Mouse (Mus musculus) liver, embryonic 15.5 days (tissue): Measurements from ENCODE around the gene Lrp5. TPM values are rescaled to one million over a fixed set of nuclear protein-coding genes. Genes with fewer than 3 reads are reported as not detected.
"Not testable (repeated sequence)": the region's sequence is repeated elsewhere in the genome, so short reads cannot be mapped to it uniquely, and the experiment has no call there.

Experiments
- ATAC-seq: fragments of 200-750 bp; cut with Nextera tagmentation; 2 replicates; pipeline ENCODE4 v1.8.0; 2017; ENCODE audit warnings: moderate number of reproducible peaks, mild to moderate bottlenecking, moderate library complexity; ENCODE audit not compliant: insufficient read depth
- H3K27ac ChIP-seq: fragments of 300-500 bp; sonication (generic); replicated peaks from 2 replicates; pipeline ENCODE4 v1.5.1; 2015; ENCODE audit warnings: mild to moderate bottlenecking, inconsistent platforms
- H3K27me3 ChIP-seq: fragments of 300-500 bp; sonication (generic); 2 replicates; pipeline ENCODE4 v1.6.1; 2015; ENCODE audit warnings: mild to moderate bottlenecking, inconsistent platforms
- H3K36me3 ChIP-seq: fragments of 300-500 bp; sonication (generic); replicated peaks from 2 replicates; pipeline ENCODE4 v1.6.1; 2015; ENCODE audit warnings: moderate library complexity, mild to moderate bottlenecking, inconsistent platforms
- H3K4me1 ChIP-seq: fragments of 300-500 bp; sonication (generic); replicated peaks from 2 replicates; pipeline ENCODE4 v1.6.1; 2015; ENCODE audit warnings: inconsistent platforms
- H3K4me2 ChIP-seq: fragments of 300-500 bp; sonication (generic); 2 replicates; pipeline ENCODE4 v1.6.1; 2015; ENCODE audit warnings: moderate library complexity, mild to moderate bottlenecking, inconsistent platforms
- H3K4me3 ChIP-seq: fragments of 300-500 bp; sonication (generic); replicated peaks from 2 replicates; pipeline ENCODE4 v1.5.1; 2015; ENCODE audit warnings: mild to moderate bottlenecking, inconsistent platforms
- H3K9ac ChIP-seq: fragments of 300-500 bp; sonication (generic); 2 replicates; pipeline ENCODE4 v1.6.1; 2015; ENCODE audit warnings: moderate library complexity, mild to moderate bottlenecking, inconsistent platforms
- H3K9me3 ChIP-seq: fragments of 300-500 bp; sonication (generic); replicated peaks from 2 replicates; pipeline ENCODE4 v1.6.1; 2016; ENCODE audit warnings: inconsistent platforms
- WGBS: fragments of 180-500 bp; shearing (Covaris S2); methylation state at CpG from one replicate; pipeline ENCODE4 v1.1.7; 2015; ENCODE audit warnings: mixed read lengths; ENCODE audit not compliant: insufficient replicate concordance; 5-methylcytosine and 5-hydroxymethylcytosine counted together
- polyA plus RNA-seq: library from polyadenylated mRNA; unstranded; fragments of >200 nt; fragmentation: Nextera tagmentation; extraction: Ambion mirVana; gene quantifications from 2 replicates; pipeline ENCODE4 v1.2.1, GENCODE M21; 2015

The Lrp5 gene
- polyA plus RNA-seq, 1 experiment from 2014 or later, result 2.1 TPM

DNA sequence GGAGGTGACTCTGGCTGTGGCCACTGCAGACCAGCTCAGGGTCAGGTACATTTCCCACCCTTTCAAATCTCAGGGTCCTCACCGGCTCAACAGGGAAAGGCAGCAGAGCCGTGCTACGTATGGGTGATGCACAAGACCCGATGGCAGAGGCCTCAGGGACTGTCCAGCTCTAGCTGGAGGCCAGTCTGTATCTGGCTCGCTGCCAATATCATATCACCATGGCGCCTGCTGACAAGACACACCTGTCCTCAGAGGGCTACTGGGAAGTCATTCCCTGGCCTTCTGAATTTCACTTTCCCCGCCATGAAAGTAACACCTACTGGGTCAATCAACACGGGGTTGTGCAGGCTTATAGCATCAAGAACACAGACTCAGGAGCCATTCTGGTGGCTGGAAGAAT lies 74.6 kb downstream of the Lrp5 start:
- WGBS, result 74% methylated on average over 8 of the region's 8 CpGs
- ATAC-seq, result no peak
- H3K27ac ChIP-seq, result no peak overlapping the region

DNA sequence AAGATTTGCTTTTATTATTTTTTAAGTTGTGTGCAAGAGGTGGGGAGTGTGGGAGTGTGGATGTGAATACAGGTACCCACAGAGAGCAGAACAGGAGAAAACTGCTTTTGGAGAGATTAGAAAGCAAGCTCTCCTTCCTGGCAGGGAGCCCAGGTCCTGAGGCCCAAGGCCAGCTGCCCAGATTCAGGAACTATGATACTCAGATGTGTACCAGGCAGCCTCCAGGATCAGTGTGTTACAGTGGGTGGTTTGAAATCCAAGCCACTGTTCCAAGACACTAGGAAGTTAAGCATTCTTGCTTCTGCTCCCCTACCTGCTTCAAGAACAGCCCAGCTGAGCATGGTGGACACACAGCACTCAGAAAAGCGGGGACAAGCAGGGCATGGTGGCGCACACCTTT lies 75.5 kb downstream of the Lrp5 start:
- Histone ChIP-seq H3K4me2 (no peak overlapping the region), H3K4me1 (no peaks in the 10 kb centered on the region), H3K27ac (no peak overlapping the region), H3K36me3 (peaks cover 46% of the 10 kb centered on the region), H3K9me3 (no peaks in the 10 kb centered on the region), H3K27me3 (no peaks in the 10 kb centered on the region), H3K4me3 (no peak overlapping the region), H3K9ac (no peak overlapping the region)
- WGBS, result 69% methylated on average over 2 of the region's 2 CpGs
- ATAC-seq, result no peak

More for the DNA sequence above, 74.6 kb downstream of the Lrp5 start:
- no peak overlapping the region for H3K9ac ChIP-seq
- H3K4me2 ChIP-seq, result no peak overlapping the region
- no peak overlapping the region for H3K4me3 ChIP-seq
- H3K36me3 ChIP-seq, result peaks cover 44% of the 10 kb centered on the region
- H3K4me1 ChIP-seq, result no peaks in the 10 kb centered on the region
- no peaks in the 10 kb centered on the region for H3K27me3 ChIP-seq
- no peaks in the 10 kb centered on the region for H3K9me3 ChIP-seq

DNA sequence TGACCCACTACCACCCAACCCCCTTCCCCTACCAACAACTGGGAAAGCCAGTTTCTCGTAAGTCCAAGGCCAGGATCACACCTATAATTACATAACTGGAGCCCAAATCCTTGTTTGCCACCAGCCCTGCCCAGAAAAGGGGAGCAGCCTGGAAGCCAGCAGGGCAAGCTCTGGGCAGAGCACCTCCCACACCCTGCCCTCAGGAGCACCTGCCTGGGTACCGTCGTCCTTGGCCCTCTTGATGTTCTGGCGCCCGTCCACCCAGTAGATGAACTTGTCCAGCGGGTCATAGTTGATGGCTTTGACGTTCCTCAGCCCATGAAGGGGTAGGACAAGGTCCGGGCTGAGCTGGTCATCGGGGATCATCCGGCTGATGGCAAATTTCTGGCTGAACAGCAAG lies 76.5 kb downstream of the Lrp5 start:
- Histone ChIP-seq H3K27me3 (no peaks in the 10 kb centered on the region), H3K36me3 (peaks cover 41% of the 10 kb centered on the region), H3K27ac (no peak overlapping the region), H3K9me3 (no peaks in the 10 kb centered on the region), H3K9ac (no peak overlapping the region), H3K4me1 (no peaks in the 10 kb centered on the region), H3K4me3 (no peak overlapping the region), H3K4me2 (no peak overlapping the region)
- ATAC-seq, result no peak
- WGBS, result 86% methylated on average over 10 of the region's 10 CpGs

- no peaks in the 10 kb centered on the region for H3K9me3 ChIP-seq
- H3K4me1 ChIP-seq, result peaks cover 11% of the 10 kb centered on the region
- H3K36me3 ChIP-seq, result peaks cover 83% of the 10 kb centered on the region
- no peaks in the 10 kb centered on the region for H3K27me3 ChIP-seq
- 64% methylated on average over 5 of the region's 5 CpGs for WGBS
- H3K4me3 ChIP-seq, result no peak overlapping the region
- no peak overlapping the region for H3K9ac ChIP-seq
- H3K27ac ChIP-seq, result no peak overlapping the region
- no peak for ATAC-seq
- H3K4me2 ChIP-seq, result no peak overlapping the region
Measured at GRCm38 (mm10) chr19:3594316-3594715, 92.0 kb downstream of the Lrp5 start.

DNA sequence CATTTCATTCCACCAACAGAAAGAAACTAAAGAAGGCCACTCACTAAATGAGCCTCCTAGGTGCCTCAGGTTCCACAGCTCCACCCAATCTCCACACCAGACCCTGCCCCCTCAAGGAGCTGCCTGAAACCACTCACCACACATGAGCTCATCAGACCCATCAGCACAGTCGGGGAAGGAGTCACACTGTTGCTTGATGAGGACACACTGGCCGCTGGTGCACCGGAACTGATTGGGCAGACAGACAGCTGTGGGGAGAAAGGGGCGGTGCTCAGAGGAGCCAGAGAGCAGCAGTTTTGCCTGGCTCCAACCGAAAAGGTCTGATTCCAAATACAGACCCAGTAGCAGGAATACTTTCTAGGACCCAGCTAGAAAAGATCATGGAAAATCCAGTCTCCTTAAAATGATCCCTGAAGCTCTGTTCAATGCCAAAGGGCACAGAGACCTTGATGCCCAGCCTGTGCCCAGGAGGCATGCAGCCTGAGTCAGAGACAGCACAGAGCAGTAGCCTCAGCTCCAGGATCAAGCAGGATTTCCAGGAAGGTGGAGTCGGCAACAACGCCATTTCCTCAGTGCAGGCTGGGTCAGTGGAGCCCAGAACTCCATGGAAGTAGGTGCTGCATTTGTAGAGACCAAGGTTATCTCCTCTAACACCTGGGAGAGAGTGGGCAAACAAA lies 92.8 kb downstream of the Lrp5 start:
- Histone ChIP-seq H3K27me3 (no peaks in the 10 kb centered on the region), H3K27ac (no peak overlapping the region), H3K36me3 (peaks cover 77% of the 10 kb centered on the region), H3K9ac (no peak overlapping the region), H3K4me2 (no peak overlapping the region), H3K4me1 (peaks cover 18% of the 10 kb centered on the region), H3K9me3 (no peaks in the 10 kb centered on the region), H3K4me3 (no peak overlapping the region)
- 63% methylated on average over 7 of the region's 7 CpGs for WGBS
- ATAC-seq, result no peak

DNA sequence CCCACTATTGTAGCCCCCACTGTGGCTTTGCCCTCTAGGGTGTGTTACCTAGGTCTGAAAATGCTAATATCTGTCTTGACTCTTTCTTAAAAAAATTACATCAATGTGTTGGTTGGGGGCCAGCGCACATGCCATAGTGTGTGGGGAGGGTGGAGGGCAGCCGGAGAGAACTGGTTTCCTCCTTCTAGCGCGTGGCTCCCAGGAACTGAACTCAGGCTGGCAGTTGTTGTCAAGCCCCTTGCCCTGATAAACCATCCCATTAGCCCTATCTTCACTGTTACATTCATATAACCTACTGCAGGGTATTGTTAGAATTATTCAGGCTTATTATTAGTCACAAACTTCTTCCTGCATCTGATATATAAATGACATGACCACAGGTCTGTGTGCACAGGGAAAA lies 96.4 kb downstream of the Lrp5 start:
- Histone ChIP-seq H3K27ac (peak overlapping the region; percentile 55), H3K36me3 (peaks cover 64% of the 10 kb centered on the region), H3K4me3 (no peak overlapping the region), H3K9ac (peak overlapping the region; percentile 12; the same call in 1 of the 2 replicates), H3K27me3 (no peaks in the 10 kb centered on the region), H3K4me2 (peak overlapping the region; percentile 13; the same call in 1 of the 2 replicates), H3K4me1 (peaks cover 18% of the 10 kb centered on the region), H3K9me3 (no peaks in the 10 kb centered on the region)
- ATAC-seq, result peak; percentile 51
- WGBS, result 38% methylated on average over 4 of the region's 4 CpGs

- no peak overlapping the region for H3K4me3 ChIP-seq
- peaks cover 18% of the 10 kb centered on the region for H3K4me1 ChIP-seq
- peak; percentile 87 for ATAC-seq
- H3K36me3 ChIP-seq, result peaks cover 60% of the 10 kb centered on the region
- peak overlapping the region; percentile 12; the same call in 1 of the 2 replicates for H3K9ac ChIP-seq
- peak overlapping the region; percentile 55 for H3K27ac ChIP-seq
- WGBS, result 19% methylated on average over 5 of the region's 5 CpGs
- H3K4me2 ChIP-seq, result peak overlapping the region; percentile 13
- no peaks in the 10 kb centered on the region for H3K9me3 ChIP-seq
- H3K27me3 ChIP-seq, result no peaks in the 10 kb centered on the region
Measured at GRCm38 (mm10) chr19:3589547-3589946, 96.8 kb downstream of the Lrp5 start.

GRCm38 (mm10) chr19:3587729-3588128 lies 98.6 kb downstream of the Lrp5 start:
- 75% methylated on average over 5 of the region's 5 CpGs for WGBS
- not testable (repeated sequence) for H3K4me3 ChIP-seq, ATAC-seq, H3K4me2 ChIP-seq, H3K9me3 ChIP-seq, H3K27me3 ChIP-seq, H3K27ac ChIP-seq, H3K9ac ChIP-seq
- H3K4me1 ChIP-seq, result peaks cover 18% of the 10 kb centered on the region
- peaks cover 49% of the 10 kb centered on the region for H3K36me3 ChIP-seq

DNA sequence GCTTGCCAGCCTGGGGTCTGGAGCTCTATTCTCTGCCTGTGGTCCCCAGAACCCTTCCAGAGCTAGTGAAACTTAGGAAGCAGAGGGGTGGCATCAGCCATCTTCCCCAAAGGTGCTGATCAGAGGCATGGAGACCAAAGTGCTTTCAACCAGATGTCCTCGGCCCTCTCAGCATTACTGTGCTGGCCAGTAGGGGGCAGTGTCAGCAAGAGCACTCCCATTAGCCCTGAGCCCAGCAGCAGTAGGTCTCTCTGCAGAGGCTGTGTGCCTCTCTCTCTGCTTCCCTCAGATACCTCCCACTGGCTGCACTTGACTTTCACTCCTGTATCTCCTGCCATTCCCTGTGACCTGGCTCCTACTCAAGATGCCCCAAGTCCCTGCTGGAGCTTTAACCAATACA lies 99.8 kb downstream of the Lrp5 start:
- ATAC-seq, result no peak
- peaks cover 38% of the 10 kb centered on the region for H3K36me3 ChIP-seq
- WGBS, result 23% methylated on average over 1 of the region's 1 CpGs
- no peak overlapping the region for H3K9ac ChIP-seq
- no peaks in the 10 kb centered on the region for H3K9me3 ChIP-seq
- no peak overlapping the region for H3K4me3 ChIP-seq
- H3K4me1 ChIP-seq, result peaks cover 18% of the 10 kb centered on the region
- no peak overlapping the region for H3K4me2 ChIP-seq
- no peak overlapping the region for H3K27ac ChIP-seq
- H3K27me3 ChIP-seq, result no peaks in the 10 kb centered on the region

- H3K9me3 ChIP-seq, result no peaks in the 10 kb centered on the region
- H3K4me3 ChIP-seq, result no peak overlapping the region
- 83% methylated on average over 9 of the region's 9 CpGs for WGBS
Measured at GRCm38 (mm10) chr19:3586026-3586425, 100.3 kb downstream of the Lrp5 start.

DNA sequence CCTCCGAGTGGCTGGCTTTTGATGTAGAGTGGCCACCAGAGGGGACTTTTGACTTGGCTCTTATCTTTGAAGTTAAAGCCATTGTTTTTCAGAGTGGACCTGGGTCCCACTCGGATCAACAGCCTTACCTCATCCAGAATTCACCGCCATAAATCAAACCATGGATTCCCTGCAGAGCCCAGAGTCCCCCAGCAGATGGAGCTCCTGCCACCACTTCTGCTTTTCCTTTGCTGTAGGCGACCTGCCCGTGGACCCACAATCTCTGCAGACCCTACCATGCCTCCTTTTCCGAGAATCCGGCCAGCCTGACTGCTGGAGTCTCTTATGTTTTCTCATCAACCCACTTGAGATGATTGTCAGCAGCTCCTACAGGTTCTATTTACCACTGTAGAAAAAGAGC lies 105.0 kb downstream of the Lrp5 start:
- H3K27me3 ChIP-seq, result no peaks in the 10 kb centered on the region
- no peak for ATAC-seq
- H3K9me3 ChIP-seq, result no peaks in the 10 kb centered on the region
- H3K9ac ChIP-seq, result no peak overlapping the region
- H3K4me1 ChIP-seq, result peaks cover 19% of the 10 kb centered on the region
- no peak overlapping the region for H3K4me2 ChIP-seq
- no peak overlapping the region for H3K27ac ChIP-seq
- no peak overlapping the region for H3K4me3 ChIP-seq
- peaks cover 13% of the 10 kb centered on the region; the same call in 1 of the 2 replicates for H3K36me3 ChIP-seq
- 16% methylated on average over 7 of the region's 7 CpGs for WGBS

More at GRCm38 (mm10) chr19:3586026-3586425, 100.3 kb downstream of the Lrp5 start:
- peaks cover 35% of the 10 kb centered on the region for H3K36me3 ChIP-seq
- no peak overlapping the region for H3K4me2 ChIP-seq
- H3K27me3 ChIP-seq, result no peaks in the 10 kb centered on the region
- H3K27ac ChIP-seq, result no peak overlapping the region
- H3K4me1 ChIP-seq, result peaks cover 18% of the 10 kb centered on the region
- no peak for ATAC-seq
- no peak overlapping the region for H3K9ac ChIP-seq

DNA sequence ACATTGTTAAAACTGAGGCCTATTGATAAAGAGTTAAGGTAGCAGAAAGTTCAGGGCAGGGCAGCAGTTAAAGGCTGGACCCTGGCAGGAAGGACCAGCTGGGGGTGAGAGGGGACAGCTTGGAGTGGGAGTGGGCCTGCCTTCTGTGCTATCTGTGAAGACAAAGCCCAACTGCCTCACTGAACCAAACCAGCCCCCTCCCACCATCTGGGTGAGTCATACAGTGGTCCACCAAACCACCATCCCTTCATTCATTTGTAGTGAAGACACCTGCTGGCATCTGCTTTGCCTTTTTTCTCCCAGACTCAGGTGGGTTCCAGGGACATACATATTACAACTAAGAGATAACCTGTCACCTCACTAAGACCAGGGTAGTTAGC lies 108.5 kb downstream of the Lrp5 start:
- Histone ChIP-seq H3K27ac (0 out of 2 replicates have a peak overlapping the region, but pooled peaks have one; percentile 97), H3K4me1 (peaks cover 42% of the 10 kb centered on the region), H3K36me3 (no peaks in the 10 kb centered on the region), H3K9ac (no peak overlapping the region), H3K4me2 (peak overlapping the region; percentile 73; the same call in 1 of the 2 replicates), H3K9me3 (no peaks in the 10 kb centered on the region), H3K27me3 (no peaks in the 10 kb centered on the region), H3K4me3 (no peak overlapping the region)
- no peak for ATAC-seq
